Mouse (Mus musculus) stomach, postnatal 0 days (tissue): Measurements from ENCODE around the gene 5730522E02Rik.

Source experiments
- CTCF ChIP-seq: IDR thresholded peaks from 2 replicates; pipeline ENCODE4 v1.5.1; 2016; ENCODE audit warnings: antibody characterized with exemption, low read depth, mild to moderate bottlenecking, moderate library complexity
- EP300 ChIP-seq: optimal IDR thresholded peaks from 2 replicates; pipeline ENCODE3; 2016; ENCODE audit warnings: antibody characterized with exemption

GRCm38 (mm10) chr11:26129054-26129453 is 81.5 kb downstream of the 5730522E02Rik start:
- TF ChIP-seq CTCF (no peak), EP300 (no peak)
